Mouse (Mus musculus): ENCODE measurements around the gene Shf.

DNA sequence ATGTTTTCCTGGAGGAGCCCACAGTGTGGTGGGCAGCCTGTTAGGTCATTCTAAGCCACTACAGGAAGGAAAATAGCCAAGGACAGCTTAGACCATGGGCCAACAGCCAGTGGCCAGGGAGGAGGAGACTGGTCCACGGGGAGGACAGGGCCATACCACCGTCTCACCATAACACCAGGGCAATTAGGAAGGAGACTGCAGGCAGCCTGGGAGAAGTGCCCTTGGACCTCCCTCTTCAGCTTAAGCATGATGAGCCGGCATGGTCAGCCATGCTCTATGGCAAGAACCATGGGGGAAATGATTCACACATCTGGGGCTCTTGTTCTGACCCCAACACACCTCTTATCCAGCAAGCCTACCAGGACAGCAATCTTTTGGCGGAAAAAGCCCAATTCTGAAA, 1.8 kb downstream of the Shf start:
- TF ChIP-seq CTCF (IDR thresholded peaks at IDR 0.05; ENCODE audit: low read depth, low read length) = no peak
- no peak for TF ChIP-seq POLR2A (IDR thresholded peaks at IDR 0.05; ENCODE audit: extremely low read depth, insufficient read depth, low read length)
